Mouse (Mus musculus): ENCODE results near the gene Mlycd.

The Mlycd gene

DNA sequence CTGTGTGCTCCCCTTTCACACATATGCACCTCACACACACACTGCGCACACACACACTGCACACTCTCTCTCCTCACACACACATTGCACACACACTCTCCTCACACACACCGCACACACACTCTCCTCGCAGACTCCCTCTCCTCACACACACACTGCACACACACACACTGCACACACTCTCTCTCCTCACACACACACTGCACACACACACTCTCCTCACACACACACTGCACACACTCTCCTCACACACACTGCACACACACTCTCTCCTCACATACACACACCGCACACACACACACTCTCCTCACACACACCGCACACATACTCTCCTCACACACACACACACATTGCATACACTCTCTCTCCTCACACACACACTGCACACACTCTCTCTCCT is 10.0 kb downstream of the Mlycd start:
- DNase-seq: no peak

DNA sequence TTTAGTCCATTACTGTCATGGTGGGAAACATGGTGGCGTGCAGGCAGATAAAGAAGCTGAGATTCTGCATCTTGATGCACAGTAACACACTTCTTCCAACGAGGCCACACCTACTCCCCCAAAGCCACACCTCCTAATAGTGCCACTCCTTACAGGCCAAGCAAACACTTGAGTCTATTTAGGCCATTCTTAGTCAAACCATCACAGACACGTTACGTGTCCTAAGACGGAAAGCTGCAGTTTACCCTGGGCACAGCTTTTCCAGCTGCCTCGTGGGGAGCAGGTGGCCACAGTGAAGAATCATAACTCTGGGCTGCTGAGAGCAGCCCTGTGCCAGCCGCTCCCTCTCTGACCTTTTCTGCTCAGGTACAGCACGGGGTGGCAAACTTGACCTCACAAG is 13.6 kb downstream of the Mlycd start:
- DNase-seq: no peak

DNA sequence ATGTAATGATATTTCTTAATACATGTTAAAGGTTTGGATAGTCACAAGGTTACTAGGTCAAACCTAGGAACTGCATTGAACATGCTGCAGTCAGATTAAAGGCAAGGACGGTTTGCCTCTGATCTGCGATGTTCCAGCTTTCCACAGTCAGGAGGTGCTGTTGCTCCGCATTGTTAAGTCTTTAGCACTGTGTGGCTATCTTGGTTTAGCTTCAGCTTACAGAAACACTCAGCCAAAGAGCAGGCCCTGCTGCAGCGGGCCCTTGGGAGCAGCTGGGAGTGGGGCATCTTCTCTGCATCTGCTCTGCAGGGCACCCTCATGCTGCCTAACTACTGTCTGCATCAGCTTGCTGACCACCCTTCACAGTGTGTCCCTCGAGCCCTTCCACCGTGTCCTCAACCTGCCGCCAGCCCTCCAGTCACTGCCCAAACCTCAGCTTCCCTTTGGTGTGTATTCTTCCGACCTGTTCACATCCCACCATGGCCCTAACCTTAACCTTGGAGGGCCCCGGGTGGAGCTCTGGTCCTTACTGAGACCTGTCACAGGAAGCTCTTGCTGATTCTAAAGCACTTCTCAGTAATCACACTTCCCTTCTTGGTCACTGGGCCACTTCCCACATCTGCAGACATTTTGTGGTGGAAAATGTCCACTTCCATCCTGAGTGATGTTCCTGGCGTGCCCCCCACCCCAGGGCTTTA is 17.5 kb downstream of the Mlycd start:
- DNase-seq: no peak

DNA sequence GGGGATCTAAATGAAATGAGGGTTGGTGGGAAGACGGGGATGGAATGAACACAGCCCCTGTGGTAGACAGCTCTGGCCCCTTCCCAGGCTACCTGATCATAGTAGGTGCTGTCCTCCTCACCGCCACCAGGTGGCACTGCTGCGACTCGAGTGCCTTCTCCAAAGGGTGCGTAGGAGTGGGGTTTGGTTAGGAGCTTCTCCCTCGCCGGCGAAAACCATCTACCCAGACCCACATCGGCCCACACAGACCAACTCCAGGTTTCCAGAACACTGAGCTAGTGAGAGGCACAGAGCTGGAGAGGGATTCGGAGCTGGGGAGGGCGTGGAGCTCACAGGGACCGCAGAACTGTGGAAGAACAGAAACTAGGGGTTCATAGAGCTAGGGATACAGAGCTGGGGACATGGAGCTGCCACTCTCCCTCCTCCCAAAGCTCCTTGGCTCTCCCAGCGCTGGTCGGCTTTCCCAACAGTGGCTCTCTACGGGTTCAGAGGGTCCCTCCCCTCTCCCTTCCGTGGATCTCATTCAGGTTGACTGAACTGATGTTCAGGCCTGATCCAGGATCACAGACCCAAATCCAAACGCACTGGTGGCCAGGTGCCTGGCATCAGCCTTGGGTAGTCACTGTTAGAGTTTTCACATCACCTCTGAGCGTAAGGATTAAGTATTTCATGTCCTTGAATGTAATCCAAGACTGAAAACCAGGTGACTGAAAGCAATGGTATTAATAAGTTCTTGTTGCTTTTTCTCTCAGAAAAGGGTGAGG is 18.2 kb downstream of the Mlycd start:
- DNase-seq: peak; percentile 64

DNA sequence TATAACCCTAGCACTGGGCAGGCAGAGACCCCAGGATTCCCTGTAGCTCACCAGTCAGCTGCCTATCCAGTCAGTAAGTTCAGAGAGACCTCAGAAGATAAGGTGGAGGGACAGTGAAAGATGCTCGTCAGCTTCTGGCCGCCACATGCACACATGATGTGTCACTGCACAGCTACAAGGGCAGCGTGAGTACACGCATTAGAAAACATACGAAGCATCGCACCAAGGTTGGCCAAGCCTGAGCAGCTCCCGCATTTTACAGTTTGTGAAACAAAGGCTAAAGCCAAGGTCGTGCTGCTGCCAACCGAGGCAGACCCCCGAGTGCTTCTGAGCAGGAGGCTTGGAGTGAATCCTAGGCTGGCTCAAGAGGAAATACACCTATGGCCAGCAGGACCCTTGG is 18.9 kb downstream of the Mlycd start:
- no peak for DNase-seq

DNA sequence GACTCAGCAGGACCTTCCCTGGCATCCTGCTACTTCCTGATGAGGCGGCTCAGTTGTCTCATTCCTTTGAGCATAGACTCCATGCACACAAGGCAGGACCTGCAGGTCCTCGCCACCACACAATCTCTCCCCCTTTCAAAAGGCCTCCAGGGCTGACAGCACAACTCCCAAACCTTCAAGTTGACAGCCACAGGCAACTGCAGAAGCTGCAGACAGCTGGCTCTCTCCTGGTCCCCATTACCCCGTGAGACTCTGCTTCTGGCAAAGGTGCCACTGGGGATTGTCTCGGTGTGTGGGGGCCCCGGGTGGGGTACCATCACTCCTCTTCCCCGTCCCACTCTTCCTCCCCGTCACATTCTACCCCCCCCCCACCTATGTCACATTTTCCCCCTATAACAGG is 25.6 kb downstream of the Mlycd start:
- DNase-seq: no peak

DNA sequence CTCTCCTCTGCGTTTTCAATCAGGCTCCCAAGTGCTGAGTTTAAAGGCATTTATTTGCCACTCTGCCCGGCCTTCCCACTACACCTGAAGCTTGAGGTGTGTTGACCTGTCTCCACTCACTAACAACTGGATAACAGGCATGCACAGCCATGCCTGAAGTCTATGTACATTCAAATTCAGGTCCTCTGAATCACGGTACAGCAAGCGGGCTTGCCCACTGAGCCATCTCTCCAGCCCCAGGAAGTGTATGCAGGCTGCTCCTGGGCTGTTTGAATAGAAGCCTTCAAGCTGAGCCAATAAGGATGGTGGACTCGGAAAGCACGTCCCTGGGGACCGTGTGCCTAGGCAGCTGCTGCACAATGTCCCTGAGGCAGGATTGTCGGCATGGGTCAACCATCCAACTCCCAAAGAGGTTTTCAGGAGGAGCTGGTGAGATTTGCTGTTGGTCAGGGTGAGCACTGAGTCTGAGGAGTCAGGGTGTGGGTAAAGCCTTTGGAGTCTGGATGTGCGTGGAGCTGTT is 27.0 kb downstream of the Mlycd start:
- no peak for DNase-seq

DNA sequence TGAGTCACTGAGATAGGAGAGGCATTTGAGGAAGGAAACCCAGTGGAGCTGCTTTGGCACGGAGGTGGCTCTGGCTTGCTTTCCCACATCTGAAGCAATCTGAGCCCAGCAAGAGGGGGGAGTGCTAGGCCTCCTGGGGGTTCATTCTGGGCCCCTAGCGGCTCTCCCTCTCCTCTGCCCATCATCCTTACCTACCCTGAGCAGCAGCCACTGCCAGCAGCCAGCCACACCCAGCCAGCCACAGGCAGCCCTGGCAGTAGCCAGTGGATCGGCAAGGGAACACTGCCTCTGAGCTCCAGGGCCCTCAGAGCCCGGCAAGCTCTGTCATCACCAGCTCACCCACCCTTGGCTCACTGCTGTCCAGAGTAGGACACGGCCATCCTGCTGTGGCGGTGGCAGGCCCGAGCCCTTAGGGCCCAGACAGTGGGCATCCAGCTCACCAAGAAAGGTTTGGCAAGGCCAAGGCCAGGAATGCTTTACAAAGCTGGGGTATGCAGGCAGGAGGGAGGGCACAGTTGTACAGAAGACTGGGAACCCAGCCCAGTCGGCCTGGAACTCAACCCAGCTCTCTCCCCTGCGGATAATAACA is 27.5 kb downstream of the Mlycd start:
- no peak for DNase-seq

DNA sequence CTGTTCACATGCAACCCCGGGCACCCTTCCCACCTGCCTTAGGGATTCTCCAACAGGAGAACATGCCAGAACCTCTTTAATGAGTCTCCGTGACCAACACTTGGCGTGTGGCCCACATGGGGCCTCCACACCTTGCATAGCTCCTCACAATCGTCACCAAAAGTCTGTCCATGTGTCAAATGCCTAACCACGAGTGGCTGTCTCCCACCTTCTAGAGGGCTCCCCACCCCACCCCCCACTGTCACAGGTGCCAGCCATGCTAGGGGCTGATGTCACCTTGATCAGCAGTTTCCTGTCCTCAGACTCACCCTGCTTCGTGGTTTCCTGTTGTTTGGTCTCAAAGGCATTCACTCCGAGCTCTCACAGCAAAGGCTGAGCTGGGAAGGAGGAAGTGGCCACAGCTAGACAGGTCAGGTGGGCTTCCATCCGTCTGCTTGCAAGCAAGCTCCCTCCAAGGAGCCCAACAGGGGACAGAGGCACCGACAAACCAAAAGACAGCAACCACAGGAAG is 29.0 kb downstream of the Mlycd start:
- no peak for DNase-seq

DNA sequence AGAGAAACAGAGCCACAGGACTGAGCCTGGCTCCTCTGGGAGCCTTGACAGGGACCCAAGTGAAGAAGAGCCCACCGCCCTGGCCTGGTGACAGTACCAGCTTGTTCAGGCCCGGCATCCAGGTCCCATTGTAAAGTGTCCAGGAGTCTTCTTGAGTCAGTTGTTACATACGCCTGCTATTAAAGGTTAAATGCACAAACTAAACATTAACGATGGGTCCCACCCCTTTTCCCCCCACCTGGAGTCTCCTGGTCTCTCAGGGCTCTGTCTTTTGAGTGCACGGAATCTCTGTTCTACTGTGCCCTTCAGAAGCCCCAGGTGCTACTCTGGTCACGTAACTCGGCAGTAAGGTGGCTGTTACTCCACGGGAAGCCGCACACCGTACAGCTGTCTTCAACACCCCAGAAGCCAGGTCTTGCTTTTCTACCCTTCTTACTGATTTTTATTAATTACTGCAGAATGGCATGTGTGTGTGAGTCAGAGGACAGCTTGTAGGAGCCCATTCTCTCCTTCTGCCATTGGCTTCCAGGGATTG is 29.6 kb downstream of the Mlycd start:
- DNase-seq: no peak

DNA sequence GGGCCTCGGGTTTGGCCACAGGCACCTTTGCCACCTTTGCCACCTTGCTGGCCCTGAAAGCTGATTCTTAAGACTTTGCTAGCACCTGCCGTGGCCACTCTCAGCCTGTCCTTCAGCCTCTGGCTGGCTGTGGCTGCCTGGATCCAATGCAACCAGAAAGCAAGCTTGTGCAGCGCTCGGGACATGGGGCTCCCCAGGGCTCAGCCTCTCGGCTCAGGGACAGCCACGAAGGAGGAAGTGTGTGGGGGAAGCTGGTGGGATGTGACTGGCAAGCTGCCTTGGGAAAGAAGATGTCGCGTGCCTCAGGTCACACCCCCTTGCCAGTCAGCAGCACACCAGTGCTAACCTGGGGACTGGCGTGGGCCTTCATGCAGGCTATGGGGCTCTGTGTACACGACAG is 30.1 kb downstream of the Mlycd start:
- no peak for DNase-seq

DNA sequence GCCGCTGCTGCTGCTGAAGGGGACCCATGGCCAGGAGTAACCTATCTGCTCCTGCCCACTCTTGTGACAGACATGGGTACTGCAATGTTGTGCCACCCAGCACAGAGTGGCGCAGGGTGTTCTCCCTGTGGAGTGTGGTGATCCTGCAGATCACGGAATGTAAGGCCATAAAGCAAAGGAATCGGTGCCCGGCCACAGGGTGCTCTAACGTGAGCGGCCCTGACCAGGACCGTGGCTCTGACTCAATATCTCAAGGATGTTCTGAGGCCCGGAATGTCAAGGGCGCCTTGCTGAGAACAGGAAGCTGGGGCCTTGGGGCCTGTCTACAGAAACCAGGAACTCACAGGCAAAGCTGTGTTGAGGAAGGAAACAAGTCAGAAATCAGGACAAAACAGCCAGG is 30.9 kb downstream of the Mlycd start:
- no peak for DNase-seq

DNA sequence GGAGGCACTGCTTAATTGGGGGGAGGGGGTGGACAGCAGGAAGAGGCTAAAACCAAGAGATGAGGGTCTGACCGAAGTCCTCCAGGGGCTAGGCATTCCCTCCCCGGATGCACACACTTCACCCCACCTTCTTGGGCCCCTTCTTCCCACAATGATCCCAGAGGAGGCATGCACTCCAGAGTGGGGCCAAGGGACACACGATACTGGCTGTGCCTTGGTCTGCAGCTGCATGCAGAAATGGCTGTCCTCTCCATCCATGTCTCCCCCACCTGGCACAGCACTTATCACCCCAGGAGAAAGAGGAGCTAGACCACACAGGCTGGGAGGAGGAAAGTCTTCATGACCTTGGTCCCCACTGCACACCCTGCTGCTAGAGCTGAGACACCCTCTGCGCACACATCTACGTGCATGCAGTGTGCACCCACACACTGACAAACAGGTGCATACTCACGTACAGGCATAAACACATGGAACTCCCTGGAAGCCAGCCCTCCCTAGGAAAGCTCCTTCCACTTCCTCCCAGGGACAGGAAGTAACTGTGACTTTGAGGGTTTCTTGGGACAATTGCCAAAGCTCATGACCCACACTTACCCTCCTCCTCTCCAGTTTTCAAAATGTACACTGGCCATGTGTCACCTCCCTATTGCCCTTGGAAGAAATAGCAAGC is 31.5 kb downstream of the Mlycd start:
- DNase-seq: no peak

DNA sequence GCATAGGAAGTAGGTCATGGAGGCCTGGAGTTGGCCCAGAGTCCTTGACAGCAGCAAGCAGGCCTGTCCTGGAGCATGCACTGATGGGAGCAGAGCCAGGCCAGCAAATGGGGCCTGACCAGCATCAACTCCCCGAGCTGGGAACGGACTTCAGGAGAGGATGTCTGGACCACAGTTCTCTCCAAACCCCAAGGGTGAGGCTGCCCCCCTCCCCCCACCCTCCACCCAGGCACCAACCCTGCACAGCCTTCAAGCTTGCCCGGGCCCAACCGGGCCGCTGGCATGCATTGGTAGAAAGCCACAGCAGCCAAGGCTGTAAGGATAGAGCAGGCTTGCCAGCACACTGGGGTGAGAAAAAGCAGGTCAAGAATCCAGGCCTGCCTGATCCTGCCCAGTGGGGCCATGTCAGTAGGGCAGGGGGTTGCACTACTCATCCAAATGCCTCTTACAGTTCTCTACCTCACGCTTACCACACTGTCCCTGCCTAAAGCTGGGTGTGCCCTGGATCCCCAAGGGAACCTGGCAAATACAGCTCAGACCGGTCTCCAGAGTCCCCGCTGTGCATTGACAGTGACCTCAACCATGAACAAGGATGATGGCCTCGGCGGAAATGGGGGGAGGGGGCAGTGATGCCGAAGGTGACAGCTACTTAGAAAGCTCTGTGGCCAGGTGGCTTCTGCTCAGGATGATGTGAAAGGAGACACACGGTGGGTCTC is 33.1 kb downstream of the Mlycd start:
- no peak for DNase-seq

DNA sequence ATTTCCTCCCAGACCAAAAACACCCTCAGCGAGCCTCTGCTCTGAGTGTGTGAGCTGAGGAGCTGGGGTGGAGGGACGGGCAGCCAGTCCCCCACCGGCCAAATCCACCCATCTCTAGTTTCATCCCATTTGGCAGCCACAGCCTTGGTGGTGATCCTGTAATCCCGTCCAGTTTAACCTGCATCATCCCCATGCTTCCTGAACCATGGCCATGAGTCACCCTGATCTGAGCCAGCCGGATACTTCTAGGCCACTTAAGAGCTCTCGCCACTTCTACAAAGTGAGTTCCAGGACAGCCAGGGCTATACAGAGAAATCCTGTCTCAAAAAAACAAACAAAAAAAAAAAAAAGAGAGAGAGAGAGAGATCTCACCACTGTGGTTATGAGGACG is 33.7 kb downstream of the Mlycd start:
- DNase-seq: no peak

DNA sequence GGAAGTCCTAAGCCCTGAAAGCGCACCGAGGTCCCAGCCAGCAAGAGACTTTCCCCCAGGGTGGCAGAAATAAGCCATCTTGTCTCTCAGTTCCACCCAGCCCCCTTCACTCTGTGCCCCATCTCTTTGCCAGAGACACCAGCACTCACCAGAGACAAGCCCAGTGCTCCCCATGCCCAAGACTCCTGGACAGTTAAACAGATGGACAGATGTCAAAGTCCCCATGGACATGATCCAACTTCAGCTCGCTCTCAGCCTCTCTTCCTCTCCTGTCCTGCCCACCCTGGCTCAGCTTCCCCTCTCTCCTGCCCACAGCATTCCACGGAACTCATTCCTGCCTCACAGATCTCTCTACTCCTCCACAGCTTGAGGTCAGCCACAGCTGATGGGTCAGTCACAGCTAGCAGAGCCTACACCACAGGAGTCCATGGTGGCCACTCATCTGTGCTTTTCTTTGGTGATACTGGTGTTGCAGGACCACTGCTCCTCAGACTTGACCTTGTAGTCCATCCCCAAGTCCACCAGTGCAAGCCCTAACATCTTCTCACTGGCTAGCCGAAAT is 34.2 kb downstream of the Mlycd start:
- no peak for DNase-seq

DNA sequence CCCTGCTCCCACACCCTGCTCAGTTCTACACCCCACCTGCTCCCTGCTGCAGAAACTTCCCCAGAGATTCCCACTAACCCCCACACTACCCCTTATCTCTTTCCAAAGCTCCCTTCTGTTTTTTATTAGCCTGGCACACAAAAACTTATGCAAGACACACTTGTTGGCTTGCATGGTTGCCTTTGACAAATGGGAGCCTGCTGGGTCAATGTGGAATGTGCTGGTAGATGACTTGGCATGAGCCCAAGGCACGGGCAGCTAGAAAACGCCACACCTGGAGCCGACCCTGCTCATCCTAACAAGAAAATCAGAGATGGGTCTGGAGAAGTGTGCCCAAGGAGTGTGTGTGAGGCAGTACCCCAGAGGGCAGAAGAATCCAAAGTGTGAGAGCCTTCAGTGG is 34.9 kb downstream of the Mlycd start:
- no peak for DNase-seq

DNA sequence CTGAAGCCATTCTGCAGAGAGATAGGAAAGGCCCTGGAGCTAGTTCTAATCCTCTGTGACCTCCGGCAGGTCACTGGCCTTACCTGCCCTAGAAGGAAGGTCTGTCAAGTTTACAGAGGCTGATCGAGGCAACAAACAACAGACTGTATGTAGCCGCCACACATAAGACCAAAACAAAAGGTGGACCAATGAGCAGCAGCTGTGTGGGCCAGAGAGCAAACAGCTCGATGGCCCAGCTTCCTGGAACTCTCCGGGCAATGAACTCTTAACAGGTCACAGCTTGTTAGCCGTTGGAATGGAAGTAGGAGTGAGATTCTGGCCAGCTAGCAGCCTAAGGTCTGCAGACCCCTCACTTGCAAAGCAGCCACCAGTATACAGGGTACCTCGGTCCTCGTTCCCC is 35.6 kb downstream of the Mlycd start:
- no peak for DNase-seq

DNA sequence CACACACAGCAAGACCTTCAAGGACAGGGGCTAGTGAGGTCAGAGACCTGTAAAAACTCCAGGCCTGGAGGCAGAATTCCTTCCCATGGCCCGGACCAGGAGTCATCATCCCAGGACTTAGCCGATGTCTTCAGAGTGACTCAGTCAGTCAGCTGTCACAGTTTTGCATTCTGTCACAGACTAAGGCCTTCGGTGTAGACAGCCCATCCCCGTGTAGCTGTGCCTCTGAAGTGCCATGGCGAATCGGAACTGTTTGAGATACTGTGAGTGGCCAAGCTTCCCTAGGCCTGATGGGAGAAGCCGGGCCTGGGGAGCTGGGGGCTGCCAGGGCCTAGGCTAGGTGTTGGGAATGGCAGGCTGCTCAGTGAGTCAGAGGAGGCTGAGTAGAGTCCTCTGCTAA is 36.0 kb downstream of the Mlycd start:
- DNase-seq: no peak

DNA sequence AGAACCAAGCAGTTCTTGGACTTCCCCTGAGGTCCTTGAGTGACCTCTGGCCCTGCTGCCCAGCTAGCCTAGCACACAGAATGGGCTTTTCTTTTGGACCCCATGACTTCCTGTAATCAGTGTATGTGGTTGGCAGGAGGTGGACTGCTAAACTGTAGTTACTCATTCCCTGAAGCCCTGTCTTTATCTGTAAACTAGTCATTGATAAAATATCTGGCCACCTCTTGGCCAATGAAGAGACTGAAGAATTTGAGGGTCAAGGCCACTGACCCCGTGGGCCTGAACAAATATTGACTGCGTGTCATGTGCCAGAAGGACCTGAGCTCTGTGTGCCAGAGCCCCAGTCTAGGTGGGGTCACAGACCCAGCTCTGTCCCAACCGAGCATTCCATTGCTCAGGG is 37.7 kb downstream of the Mlycd start:
- DNase-seq: no peak

DNA sequence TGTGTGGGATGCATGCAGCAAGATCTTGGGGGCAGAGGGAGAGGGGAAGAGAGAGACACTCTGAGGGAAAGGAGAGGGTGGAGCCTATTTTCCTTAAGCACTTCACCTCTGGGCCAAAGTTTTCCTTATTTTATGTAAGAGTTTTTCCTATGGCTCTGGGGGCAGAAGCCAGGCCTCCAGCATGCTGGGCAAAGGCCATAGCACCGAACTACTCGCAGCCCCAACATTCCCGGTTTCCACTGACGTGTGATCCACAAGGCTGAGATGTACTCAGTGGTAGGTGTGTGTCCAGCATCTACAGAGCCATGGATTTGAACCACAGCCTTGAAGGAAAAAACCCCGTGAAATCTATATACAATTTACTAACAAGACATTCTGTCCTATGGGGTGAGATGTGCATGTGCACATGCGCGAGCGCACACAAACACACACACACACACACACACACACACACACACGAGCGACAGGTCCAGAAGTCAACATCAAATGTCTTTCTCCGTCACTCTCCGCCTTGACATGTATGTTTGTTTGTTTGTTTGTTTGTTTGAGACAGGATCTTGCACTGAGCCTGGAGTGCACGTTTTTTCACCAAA is 39.0 kb downstream of the Mlycd start, which contains the start of gene Osgin1:
TSS of gene Osgin1 (plus strand) at position 543 of the 593 bp plus-strand sequence.
- DNase-seq: no peak

DNA sequence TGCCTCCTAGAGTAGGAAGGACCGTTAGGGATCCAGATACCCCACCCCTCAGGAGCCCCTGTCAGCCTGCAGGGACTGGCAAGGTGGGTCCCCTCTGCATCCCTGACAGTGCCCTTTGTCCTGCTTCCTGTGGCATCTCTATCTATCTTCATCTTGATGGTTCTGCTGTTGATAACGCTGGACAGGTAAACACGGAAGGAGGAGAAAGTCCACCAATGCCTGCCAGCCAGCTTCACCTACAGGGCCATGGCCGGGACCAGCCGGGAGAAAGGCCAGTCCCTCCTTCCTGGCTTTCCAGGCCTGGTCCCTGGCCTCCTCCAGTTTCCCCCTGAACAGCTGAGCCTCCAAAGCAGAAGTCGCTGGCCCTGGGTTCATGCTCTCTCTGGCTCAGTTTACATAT is 39.9 kb downstream of the Mlycd start:
- DNase-seq: no peak
